Mouse (Mus musculus): ENCODE data around the gene Npepps. TPM values are rescaled to one million over a fixed set of nuclear protein-coding genes. Genes with fewer than 3 reads are reported as not detected.
A peak's percentile ranks its signal among the peaks of the same experiment; 100 is the strongest.
"Not testable (repeated sequence)": the region's sequence is repeated elsewhere in the genome, so short reads cannot be mapped to it uniquely, and the experiment has no call there.

Gene Npepps
- total and polyA plus RNA-seq, 3 experiments: 20.5 to 41.6 TPM; not detected in 1

DNA sequence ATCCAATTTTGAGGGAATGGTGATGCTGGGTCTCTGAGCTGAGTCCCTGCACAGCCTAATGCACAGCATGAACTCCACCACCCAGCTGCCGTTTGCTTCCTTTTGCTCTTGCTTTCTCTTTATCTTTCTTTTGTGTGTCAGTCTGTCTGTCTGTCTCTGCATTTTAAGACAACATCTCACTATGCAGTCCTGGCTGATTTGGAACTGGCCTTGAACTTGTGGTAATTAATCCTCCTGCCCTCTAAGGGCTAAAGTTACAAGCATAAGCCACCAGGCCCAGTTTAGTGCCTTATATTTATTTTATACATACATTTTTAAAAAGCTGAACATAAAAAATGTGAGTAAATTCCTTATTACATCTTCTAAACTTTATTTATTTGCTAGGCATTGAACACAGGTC is 4.4 kb downstream of the Npepps start:
- H3K9ac ChIP-seq (ENCODE audit: control insufficient read depth, low read depth, low read length, poor library complexity, severe bottlenecking): no peak overlapping the region
- no peak overlapping the region for H3K4me3 ChIP-seq (ENCODE audit: control insufficient read depth in 1 of 2, insufficient read depth in 1 of 2, low read depth in 2 of 2, low read length in 2 of 2)
- peaks cover 4 to 18% of the 10 kb centered on the region in 2 experiments for H3K4me1 ChIP-seq (ENCODE audit: control insufficient read depth in 1 of 2, insufficient read depth in 2 of 2, low read length in 2 of 2)
- H3K27ac ChIP-seq (ENCODE audit: control insufficient read depth, low read depth, low read length): no peak overlapping the region
- H3K79me2 ChIP-seq (ENCODE audit: control insufficient read depth, insufficient read depth, low read length, poor library complexity): peaks cover 64% of the 10 kb centered on the region
- peak; percentile 56 for DNase-seq (ENCODE audit: low read depth, low spot score)
- H3K36me3 ChIP-seq (ENCODE audit: control insufficient read depth in 1 of 2, insufficient read depth in 2 of 2, low read length in 2 of 2): peaks cover 2 to 23% of the 10 kb centered on the region in 2 experiments; a peak in 3 of 4 replicates
- peak; percentile 44 for TF ChIP-seq GATA1 (IDR thresholded peaks at IDR 0.05; ENCODE audit: low read depth, low read length)
- TF ChIP-seq MAZ (IDR thresholded peaks at IDR 0.05; ENCODE audit: low read depth, low read length): no peak
- TF ChIP-seq TAL1 (IDR thresholded peaks at IDR 0.05; ENCODE audit: low read length): 0 out of 2 replicates have a peak, but pooled peaks have one; percentile 6
- no peaks in the 10 kb centered on the region for H3K9me3 ChIP-seq (replicated peaks; ENCODE audit: insufficient read depth, low read length)
- H3K27me3 ChIP-seq (ENCODE audit: control insufficient read depth in 1 of 2, insufficient read depth in 2 of 2, low read length in 2 of 2): no peaks in the 10 kb centered on the region

DNA sequence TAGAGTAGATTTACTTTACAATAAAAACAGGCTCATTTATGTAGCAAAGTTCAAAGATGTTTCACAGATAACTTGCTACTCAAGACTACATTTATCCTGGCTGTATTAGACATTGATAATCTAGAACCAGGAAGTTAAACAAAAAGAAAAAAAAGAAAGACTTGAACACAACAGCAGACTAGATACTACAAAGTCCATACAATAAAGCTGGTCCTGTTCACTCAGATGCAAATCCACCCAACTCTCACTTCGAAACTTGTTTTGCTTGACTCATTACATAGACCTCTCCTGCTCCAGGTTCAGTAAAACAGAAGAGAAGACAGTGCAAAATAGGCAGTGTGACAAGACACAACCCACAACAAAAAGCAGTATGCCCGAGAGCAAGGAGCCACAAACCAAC is 5.1 kb downstream of the Npepps start:
- Histone ChIP-seq H3K9me3 (replicated peaks; ENCODE audit: insufficient read depth, low read length) (no peaks in the 10 kb centered on the region), H3K9ac (ENCODE audit: control insufficient read depth, low read depth, low read length, poor library complexity, severe bottlenecking) (no peak overlapping the region), H3K79me2 (ENCODE audit: control insufficient read depth, insufficient read depth, low read length, poor library complexity) (peaks cover 67% of the 10 kb centered on the region), H3K27me3 (ENCODE audit: control insufficient read depth in 1 of 2, insufficient read depth in 2 of 2, low read length in 2 of 2) (no peaks in the 10 kb centered on the region), H3K4me3 (ENCODE audit: control insufficient read depth in 1 of 2, insufficient read depth in 1 of 2, low read depth in 2 of 2, low read length in 2 of 2) (0 out of 4 replicates have a peak overlapping the region, but pooled peaks of 1 of the 2 experiments have one; percentile 7), H3K36me3 (ENCODE audit: control insufficient read depth in 1 of 2, insufficient read depth in 2 of 2, low read length in 2 of 2) (peaks cover 3 to 20% of the 10 kb centered on the region in 2 experiments; a peak in 3 of 4 replicates), H3K4me1 (ENCODE audit: control insufficient read depth in 1 of 2, insufficient read depth in 2 of 2, low read length in 2 of 2) (peaks cover 2 to 18% of the 10 kb centered on the region in 2 experiments; a peak in 3 of 4 replicates), H3K27ac (ENCODE audit: control insufficient read depth, low read depth, low read length) (peak overlapping the region; percentile 0; the same call in 1 of the 2 replicates)
- 0 out of 2 replicates have a peak, but pooled peaks have one; percentile 12 for TF ChIP-seq ELF1 (IDR thresholded peaks at IDR 0.05; ENCODE audit: low read depth, low read length)
- no peak for TF ChIP-seq CTCF (IDR thresholded peaks at IDR 0.05 in 2 of 3, conservative IDR thresholded peaks at IDR 0.05 in 1 of 3; ENCODE audit: control insufficient read depth in 1 of 3, insufficient read depth in 1 of 3, low read depth in 2 of 3, low read length in 3 of 3, poor library complexity in 1 of 3, severe bottlenecking in 1 of 3)
- TF ChIP-seq ZNF384 (IDR thresholded peaks at IDR 0.05; ENCODE audit: low read depth, low read length): peak; percentile 70
- peak; percentile 25; the same call in 1 of the 2 replicates for TF ChIP-seq GATA1 (IDR thresholded peaks at IDR 0.05; ENCODE audit: low read depth, low read length)
- TF ChIP-seq TCF12 (IDR thresholded peaks at IDR 0.05; ENCODE audit: low read depth, low read length): no peak
- DNase-seq (ENCODE audit: low read depth, low spot score): peak; percentile 28

DNA sequence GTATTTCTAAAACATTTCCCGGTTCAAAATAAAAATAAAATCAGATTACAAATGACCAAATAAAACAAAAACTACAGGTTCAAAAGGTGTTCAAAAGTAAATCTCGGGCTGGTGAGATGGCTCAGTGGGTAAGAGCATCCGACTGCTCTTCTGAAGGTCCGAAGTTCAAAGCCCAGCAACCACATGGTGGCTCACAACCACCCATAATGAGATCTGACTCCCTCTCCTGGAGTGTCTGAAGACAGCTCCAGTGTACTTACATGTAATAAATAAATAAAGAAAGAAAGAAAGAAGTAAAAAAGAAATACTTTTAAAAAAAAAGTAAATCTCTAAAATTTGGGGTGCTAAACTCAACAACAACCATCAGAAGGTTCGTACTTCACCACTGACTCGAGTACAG is 5.5 kb downstream of the Npepps start:
- H3K27me3 ChIP-seq (ENCODE audit: control insufficient read depth in 1 of 2, insufficient read depth in 2 of 2, low read length in 2 of 2); H3K4me3 ChIP-seq (ENCODE audit: control insufficient read depth in 1 of 2, insufficient read depth in 1 of 2, low read depth in 2 of 2, low read length in 2 of 2); H3K27ac ChIP-seq (ENCODE audit: control insufficient read depth, low read depth, low read length); DNase-seq (ENCODE audit: low read depth, low spot score); H3K9ac ChIP-seq (ENCODE audit: control insufficient read depth, low read depth, low read length, poor library complexity, severe bottlenecking); H3K9me3 ChIP-seq (replicated peaks; ENCODE audit: insufficient read depth, low read length): not testable (repeated sequence)
- peak in 1 of 3 experiments; percentile 5; a peak in 1 of 6 replicates for TF ChIP-seq CTCF (IDR thresholded peaks at IDR 0.05 in 2 of 3, conservative IDR thresholded peaks at IDR 0.05 in 1 of 3; ENCODE audit: control insufficient read depth in 1 of 3, insufficient read depth in 1 of 3, low read depth in 2 of 3, low read length in 3 of 3, poor library complexity in 1 of 3, severe bottlenecking in 1 of 3)
- peaks cover 2 to 18% of the 10 kb centered on the region in 2 experiments; a peak in 3 of 4 replicates for H3K4me1 ChIP-seq (ENCODE audit: control insufficient read depth in 1 of 2, insufficient read depth in 2 of 2, low read length in 2 of 2)
- H3K36me3 ChIP-seq (ENCODE audit: control insufficient read depth in 1 of 2, insufficient read depth in 2 of 2, low read length in 2 of 2): peaks cover 3 to 20% of the 10 kb centered on the region in 2 experiments; a peak in 3 of 4 replicates
- peaks cover 66% of the 10 kb centered on the region for H3K79me2 ChIP-seq (ENCODE audit: control insufficient read depth, insufficient read depth, low read length, poor library complexity)

Data from MEL (cell line).